Mouse (Mus musculus): ENCODE measurements around the gene Gm44503.
A peak's percentile ranks its signal among the peaks of the same experiment; 100 is the strongest.

Gm44503 gene

DNA sequence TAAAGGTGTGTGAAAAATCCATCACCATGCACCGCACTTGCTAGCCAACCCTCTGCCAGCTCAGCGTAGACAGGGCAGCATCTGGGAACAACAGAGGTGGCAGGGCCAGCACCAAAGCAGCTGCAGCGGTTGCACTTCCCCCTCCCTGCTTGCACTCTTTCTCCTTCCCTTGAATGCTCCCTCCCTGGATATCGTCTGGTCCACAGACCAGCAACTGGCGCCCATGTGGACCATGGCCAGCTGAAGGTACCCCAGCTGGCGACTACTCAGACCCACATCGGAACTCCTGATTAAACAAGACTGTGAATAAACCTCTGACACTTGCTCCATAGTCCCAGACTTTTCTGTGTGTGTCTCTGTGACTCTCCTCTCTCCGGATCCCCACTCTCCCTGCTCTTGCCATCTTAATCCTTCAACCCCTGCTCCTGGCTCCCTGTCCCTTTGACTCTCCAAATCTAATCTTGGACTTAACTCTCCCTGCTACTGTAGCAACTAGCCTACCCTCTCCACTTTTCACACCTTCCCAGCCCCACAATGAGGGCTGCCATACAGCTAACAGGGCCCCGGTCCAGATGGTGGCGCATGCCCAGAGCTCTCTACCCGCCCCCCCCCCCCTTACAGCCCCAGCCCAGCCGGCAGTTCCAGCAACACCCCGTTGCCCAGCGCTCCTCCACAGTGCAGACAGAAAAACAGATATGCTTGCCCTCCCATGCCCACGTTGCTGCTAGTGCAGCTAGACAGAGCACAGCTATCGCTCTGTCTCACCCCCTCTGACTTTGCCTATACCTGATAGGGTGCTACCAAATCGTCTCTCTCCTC is 67.4 kb downstream of the Gm44503 start:
- DNase-seq (ENCODE audit: low read depth, low spot score), result no peak

DNA sequence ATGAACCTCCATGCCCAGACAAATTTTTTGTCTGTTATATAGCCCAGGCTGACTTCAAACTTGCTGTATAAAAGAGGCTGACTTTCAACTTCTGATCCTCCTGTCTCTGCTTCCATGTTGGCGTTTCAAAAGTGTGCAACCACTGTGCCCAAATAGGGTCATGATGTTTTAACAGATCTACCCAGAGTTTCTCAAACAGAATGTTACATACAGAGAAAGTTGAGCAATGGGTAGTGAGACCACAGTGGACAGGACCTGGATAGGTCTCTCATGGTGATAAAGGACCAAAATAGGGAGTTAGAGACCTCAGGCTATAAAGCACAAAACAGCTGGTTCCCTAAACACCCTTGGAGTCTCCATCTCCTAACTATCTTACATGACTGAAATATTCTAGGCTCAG is 71.8 kb downstream of the Gm44503 start:
- DNase-seq (ENCODE audit: low read depth, low spot score), result no peak

DNA sequence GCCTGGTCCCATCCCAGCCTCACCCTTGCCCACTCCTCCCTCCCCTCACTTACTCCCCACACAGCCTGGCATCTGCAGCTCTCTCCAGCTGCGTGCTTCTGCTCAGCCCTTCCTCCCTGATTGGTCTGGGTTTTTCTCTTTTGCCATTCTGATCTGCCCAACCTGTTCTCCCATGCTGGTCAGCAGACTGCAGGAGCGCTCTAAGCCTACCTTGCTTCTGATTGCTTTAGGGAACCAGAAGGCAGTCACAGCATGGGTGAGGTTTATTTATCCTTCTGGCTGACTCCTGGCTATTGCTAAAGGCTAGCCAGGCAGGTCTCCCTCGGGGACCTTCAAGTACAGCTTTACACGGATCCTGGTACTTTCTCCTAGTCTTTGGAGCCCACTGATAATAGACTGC is 72.8 kb downstream of the Gm44503 start:
- DNase-seq (ENCODE audit: low read depth, low spot score), result no peak

DNA sequence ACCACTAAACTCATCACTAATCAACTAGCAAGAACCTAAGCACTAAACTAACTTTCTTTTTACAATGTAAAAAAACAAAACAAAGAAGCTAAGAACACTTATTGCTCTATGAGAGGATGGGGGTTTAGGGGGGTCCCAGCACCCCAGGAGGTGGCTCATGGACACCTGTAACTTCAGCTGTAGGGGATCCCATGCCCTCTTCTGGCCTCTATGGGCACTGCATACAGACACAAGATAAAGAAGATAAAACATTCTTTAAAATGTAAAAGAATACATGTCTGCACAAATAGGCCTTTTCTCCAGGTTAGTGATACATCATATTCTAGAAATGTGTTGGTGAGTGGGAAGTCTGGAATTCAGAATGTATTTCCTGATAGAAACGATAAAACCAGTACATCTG is 74.8 kb downstream of the Gm44503 start:
- no peak for DNase-seq (ENCODE audit: low read depth, low spot score)

DNA sequence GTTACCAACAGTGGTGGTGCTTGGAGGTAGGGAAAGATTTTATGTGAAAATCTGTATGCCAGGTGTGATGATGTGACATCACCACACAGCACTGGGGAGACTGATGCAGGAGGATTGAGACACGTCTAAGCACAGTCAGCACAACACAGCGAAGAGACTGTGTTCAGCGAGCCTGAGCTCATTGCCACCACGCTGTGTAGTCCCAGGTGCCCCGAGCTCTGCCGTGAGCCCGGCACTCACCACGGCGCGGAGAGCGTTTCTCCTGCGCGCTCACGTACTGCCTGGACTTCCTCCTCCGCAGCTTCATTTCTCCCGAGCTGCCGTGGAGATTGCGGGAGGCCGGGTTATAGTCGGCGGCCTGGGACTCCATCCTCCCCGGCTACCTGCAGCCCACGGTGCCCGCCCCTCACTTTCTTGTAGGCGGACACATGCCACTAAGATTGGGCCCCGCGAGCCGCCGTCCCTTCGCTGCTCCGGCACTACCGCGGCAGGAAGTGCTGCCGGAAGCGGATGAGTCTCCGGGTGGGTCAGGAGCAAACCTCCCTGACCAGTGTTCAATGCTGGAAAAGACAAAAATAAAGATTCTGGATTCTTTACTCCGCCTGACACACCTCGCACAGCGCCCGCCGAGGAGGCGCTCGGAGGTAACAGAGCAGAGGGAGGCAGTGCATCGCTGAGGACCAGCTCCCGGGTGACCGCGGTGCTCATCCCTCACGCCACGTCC is 80.7 kb downstream of the Gm44503 start:
- peak; percentile 92 for DNase-seq (ENCODE audit: low read depth, low spot score)

DNA sequence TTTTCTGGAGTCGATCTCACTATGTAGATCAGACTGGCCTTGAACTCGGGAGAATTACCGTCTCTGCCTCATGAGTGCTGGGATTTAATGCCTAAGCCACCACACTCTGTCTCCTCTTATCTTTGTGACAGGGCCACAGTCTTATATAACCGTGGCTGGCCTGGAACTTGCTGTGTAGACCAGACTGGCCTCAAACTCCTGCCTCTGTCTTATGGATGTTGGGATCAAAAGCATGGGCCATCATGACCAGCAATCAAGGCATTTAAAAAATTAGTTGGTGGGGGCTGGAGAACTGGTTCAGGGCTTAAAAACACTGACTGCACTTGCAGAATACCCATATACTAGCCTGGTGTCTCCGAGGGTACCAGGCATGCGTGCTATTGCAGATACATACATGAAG is 81.4 kb downstream of the Gm44503 start, which contains the start of gene Pigb:
TSS of gene Pigb (minus strand) at position 299 of the 400 bp plus-strand sequence.
- no peak for DNase-seq (ENCODE audit: low read depth, low spot score)

DNA sequence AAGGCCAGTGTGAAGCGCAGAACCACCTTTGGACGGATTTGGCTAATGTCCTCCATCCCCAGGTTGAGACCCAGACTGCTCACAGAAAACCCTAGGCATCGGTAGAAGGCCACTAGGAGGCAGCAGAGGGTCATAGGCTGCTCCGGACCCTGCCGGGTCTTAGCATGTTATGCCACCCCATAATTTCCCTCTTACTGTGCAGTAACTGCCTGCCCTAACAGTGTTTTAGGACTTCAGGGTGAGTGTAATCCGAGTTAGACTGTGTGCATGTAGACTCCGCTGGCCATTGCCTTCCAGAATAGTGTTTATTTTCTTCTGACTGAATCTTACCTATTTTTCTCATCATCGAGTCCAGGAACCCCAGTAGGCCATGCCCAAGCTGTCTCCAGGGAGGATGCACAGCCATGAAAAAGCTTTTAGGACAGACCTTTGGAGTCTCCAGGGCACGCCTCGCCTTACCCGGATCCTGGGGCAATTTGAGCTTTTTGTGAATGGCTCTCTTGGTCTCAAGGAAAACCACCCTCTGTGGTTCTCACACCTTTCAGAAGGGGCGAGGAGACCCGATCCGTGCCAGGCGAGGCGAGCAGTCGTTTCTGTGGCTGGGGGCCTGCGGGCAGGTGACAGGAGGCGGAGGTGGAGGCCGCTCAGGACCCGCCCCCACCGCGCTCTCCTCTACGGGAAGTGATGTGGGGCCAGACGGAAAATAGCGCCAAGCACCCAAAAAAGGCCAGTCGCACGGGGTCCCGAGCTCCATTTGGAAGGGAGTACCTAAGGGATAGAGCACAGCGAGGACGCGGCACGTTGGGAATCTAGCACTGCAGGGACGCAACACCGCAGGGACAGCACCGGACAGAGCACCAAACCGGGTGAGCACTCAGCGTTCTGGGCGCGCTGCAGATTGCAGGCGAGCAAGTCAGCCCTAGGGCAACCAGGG is 85.8 kb downstream of the Gm44503 start, which contains the start of gene Rab27a:
TSS of gene Rab27a (plus strand) at position 709 of the 934 bp plus-strand sequence.
- peak; percentile 89 for DNase-seq (ENCODE audit: low read depth, low spot score)

DNA sequence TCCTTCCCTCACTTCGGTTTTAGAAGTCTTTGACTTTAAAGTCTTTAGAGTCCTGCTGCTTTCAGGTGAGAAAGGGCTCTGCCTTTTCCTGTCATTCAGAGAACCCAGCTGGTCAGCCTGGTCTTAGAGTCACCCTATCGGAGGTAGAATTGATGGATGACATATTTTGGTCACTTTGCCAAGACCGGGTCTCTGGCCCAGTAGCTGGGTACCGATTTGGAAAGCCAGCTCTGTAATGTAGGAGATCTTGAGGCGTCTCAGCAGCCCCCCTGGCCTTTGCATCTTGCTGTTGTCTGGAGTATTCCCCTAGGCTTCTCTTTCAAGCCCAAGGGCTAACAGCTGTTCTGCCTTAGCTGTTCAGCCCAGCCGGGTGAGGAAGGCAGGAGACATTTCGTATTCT is 86.6 kb downstream of the Gm44503 start:
- DNase-seq (ENCODE audit: low read depth, low spot score), result no peak

DNA sequence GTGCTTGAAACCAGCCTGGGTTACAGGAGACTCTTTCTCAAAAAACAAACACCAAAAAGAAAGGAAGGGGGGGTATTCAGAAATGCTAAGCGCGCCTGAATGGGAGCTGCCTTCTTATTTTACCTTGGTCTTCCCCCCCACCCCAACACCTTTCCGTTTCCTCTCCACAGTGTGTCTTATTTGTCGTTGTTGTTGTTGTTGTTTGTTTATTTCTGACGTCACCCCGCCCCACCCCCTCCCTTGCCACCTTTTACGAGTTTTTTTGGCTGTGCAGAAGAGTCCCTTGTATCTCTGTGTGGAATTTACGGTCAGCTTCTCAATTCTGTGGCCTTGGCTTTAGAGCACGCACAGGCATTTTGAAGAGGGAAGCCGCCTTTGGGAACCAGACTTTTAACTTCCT is 87.1 kb downstream of the Gm44503 start:
- peak; percentile 51 for DNase-seq (ENCODE audit: low read depth, low spot score)

DNA sequence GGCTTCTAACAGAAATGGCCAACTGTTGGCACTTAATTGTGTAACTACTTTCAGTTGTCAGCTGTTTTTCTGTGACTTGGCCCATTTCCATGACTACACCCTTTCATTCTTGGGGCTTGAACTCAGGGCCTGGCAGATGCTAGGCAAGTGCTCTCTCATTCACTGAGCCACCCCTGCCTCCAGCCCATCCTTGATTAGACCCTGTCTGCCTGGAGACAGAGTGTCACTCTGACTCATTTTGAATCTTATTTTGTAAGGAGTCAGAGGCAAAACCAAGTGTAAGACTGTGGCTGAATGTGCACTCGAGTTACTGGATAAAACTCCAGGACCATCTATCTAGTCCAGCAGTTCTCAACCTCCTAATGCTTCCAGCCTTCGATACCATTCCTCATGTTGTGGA is 89.3 kb downstream of the Gm44503 start:
- no peak for DNase-seq (ENCODE audit: low read depth, low spot score)

DNA sequence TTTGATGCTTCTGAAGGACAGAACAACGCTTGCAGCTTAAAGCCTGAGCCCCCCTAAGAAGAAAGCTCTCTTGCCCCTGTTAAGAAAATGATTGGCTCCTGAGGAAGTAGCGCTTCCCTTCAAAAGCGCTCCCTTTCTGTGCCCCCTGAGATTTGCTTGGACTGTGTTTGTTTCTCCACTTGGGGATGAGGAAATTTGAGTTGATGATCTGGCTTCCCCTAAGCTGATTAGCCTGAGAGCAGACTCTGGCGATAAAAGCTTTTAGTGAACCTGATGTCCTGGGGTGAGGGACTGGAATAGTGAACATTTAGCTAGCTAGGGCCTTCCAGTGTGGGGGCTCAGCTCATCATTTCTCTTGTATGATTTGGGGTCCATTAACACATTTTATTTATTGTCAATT is 90.3 kb downstream of the Gm44503 start:
- no peak for DNase-seq (ENCODE audit: low read depth, low spot score)

DNA sequence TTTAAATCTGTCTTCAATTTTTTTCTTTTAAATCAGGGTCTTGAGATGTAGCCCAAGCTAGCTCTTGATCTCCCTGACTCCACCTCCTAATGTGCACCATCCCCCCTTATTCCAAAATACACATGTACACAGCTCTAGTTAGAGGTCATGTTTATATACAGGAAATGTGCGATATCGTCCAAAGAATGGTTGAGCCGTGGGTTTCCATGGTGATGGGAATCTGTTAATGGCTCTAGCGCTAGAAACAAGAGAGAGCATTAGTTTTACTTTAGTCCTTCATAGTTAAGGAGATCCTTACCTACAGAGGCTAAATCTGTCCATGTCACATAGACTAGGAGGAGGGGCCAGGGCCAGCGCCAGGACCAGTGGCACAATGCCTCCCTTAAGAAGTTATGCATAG is 91.2 kb downstream of the Gm44503 start:
- DNase-seq (ENCODE audit: low read depth, low spot score), result no peak

DNA sequence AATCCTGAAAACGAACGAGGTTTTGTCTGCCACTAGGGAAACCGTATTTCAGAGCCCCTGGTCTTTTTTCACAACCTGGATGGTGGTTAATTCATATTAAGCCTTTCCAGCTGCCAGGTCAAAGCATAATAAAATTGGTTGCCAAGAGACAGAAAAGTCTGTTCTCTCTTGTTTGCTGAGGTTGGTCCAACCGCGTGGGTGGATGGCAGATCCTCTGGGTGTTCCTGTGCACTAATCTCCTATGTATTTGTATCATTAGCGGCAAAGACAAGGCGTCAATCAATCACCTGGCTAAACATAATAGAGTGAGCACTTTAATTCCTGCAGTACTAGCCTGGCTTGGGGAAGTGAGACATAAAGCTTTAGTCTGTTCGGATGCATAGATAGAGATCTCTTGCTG is 92.0 kb downstream of the Gm44503 start:
- no peak for DNase-seq (ENCODE audit: low read depth, low spot score)

DNA sequence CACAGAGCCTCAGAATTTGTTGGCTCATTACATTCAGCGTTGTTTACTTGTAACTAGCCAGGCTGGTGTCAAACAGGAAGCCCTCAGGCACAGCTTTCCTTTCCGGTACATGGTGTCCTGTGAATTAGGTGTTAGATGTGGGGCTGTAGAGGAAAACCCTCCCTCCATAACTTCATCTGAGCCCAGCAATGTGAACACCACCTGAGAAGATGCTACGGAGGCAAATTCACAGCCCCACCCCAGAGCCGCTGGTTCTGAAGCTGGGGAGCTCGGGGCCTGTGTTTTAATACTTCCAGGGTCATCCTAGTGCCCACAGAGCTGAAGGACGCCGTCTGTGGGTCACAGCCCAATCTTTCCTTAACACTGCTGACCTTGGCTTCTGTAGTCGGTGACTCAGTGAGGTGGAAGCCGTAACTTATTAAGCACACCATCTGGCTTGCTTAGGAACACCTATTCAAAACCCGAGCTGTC is 96.8 kb downstream of the Gm44503 start:
- DNase-seq (ENCODE audit: low read depth, low spot score), result peak; percentile 61

DNA sequence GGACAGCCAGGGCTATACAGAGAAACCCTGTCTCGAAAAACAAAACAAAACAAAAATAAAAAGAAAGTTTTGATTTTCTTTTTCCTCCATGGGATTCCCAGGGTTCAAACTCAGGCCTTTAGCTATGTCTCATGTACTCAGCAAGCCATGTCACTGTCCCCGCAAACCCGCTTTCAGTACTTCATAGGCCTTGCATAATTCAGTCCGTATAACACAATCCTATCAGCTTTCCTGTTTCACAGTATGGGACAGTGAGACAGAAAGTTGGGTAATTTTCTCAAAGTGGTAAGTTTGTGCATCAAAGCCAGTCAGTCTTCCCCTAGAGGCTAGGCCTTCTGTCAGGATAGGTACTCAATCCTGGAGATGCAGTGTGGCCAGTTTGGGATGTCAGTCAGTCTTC is 100.6 kb downstream of the Gm44503 start:
- DNase-seq (ENCODE audit: low read depth, low spot score), result no peak

DNA sequence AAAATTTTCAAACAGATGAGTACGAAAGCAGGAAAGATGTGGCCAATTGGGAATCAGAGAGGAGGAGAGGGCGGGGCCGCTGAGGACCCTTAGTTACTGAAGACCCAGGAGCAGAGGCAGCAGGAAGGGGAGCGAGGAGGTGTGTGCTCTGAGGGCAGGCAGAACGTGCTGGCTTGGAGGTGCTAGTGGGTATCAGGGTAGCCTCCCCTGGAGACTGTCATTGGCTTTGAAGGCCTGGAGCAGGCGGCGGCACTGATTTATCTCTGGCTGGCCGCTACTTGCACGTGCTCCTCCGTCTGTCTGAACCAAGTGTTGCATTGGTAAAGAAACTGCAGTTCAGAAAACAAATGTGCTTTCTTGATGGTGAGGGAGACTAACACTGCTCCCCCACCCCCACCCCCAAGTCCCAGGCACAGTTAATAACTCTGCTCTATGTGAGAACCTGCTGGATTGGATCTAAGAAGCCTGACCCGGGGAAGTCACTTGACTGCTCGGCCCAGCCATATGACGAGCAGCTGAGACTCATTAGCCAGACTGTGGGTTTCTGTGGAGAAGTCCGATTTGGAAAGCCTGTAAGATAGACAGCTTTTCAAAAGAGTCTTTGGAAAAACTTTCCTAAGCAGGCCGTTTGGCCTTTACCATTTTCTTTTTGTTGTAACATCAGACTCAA is 105.1 kb downstream of the Gm44503 start:
- no peak for DNase-seq (ENCODE audit: low read depth, low spot score)
